Mouse (Mus musculus) liver, adult 2 months (tissue): ENCODE measurements around the gene Gm17364. TPM values are rescaled to one million over a fixed set of nuclear protein-coding genes. Genes with fewer than 3 reads are reported as not detected.

Experiments used
- DNase-seq: peaks from one replicate; pipeline ENCODE4 v3.0.0-alpha.2; 2011; ENCODE audit warnings: low read depth, low spot score; ENCODE audit errors: extremely low read depth
- H3K27ac ChIP-seq: fragments of 200-500 bp; replicated peaks from 2 replicates; pipeline ENCODE4 v1.5.1; 2012; ENCODE audit warnings: low read depth, mild to moderate bottlenecking, control low read depth, inconsistent platforms, low read length; ENCODE audit not compliant: insufficient read depth
- H3K27me3 ChIP-seq: fragments of 200-500 bp; 2 replicates; pipeline ENCODE4 v1.6.1; 2012; ENCODE audit warnings: mild to moderate bottlenecking, moderate library complexity, low read length, inconsistent platforms; ENCODE audit not compliant: control insufficient read depth, insufficient read depth
- H3K36me3 ChIP-seq: fragments of 200-500 bp; 2 replicates; pipeline ENCODE4 v1.6.1; 2012; ENCODE audit warnings: low read length, inconsistent platforms; ENCODE audit not compliant: control insufficient read depth, insufficient read depth
- H3K4me1 ChIP-seq: fragments of 200-500 bp; 2 replicates; pipeline ENCODE4 v1.6.1; 2011; ENCODE audit warnings: low read length; ENCODE audit not compliant: control insufficient read depth, insufficient read depth
- H3K4me3 ChIP-seq: fragments of 200-500 bp; 2 replicates; pipeline ENCODE4 v1.5.1; 2011; ENCODE audit warnings: low read depth, mild to moderate bottlenecking, control low read depth, low read length, moderate library complexity; ENCODE audit not compliant: insufficient read depth
- H3K79me2 ChIP-seq: fragments of 200-500 bp; 2 replicates; pipeline ENCODE4 v1.6.1; 2012; ENCODE audit warnings: inconsistent platforms, mild to moderate bottlenecking, low read length, moderate library complexity; ENCODE audit not compliant: control insufficient read depth, insufficient read depth
- H3K9ac ChIP-seq: fragments of 200-500 bp; 2 replicates; pipeline ENCODE4 v1.6.1; 2012; ENCODE audit warnings: low read depth, mild to moderate bottlenecking, control low read depth, inconsistent platforms, low read length
- CTCF ChIP-seq: fragments of 200-500 bp; IDR thresholded peaks from 2 replicates; pipeline ENCODE4 v1.5.1; 2011; ENCODE audit warnings: low read depth, low read length, control low read depth
- POLR2A ChIP-seq: fragments of 200-500 bp; IDR thresholded peaks from 2 replicates; pipeline ENCODE4 v1.6.1; 2011; ENCODE audit warnings: low read length, control low read depth; ENCODE audit not compliant: insufficient read depth; ENCODE audit errors: extremely low read depth
- whole genome bisulfite sequencing: fragments of 180-500 bp; shearing (Covaris S2); methylation state at CpG from one replicate; pipeline ENCODE4 v1.1.7; 2018; 5-methylcytosine and 5-hydroxymethylcytosine counted together
- polyA plus RNA-seq: library from polyadenylated mRNA; depleted of rRNA; stranded (reverse); fragments of >200 nt; gene quantifications from 2 replicates; pipeline ENCODE4 v1.2.3, GENCODE M21; 2012
- total RNA-seq: library from RNA; depleted of rRNA; stranded (reverse); fragments of >200 nt; gene quantifications from 2 replicates; pipeline ENCODE4 v1.2.3, GENCODE M21; 2014

The Gm17364 gene
- total and polyA plus RNA-seq, 2 experiments = not detected

GRCm38 (mm10) chr13:41298533-41298932, 24.8 kb upstream of the Gm17364 start:
- no peaks in the 10 kb centered on the region; the same call in 1 of the 2 replicates for H3K4me1 ChIP-seq
- TF ChIP-seq CTCF (peak; percentile 6; the same call in 1 of the 2 replicates), POLR2A (no peak)
- DNase-seq = no peak
- no peak overlapping the region for H3K9ac ChIP-seq
- no peaks in the 10 kb centered on the region for H3K27me3 ChIP-seq
- no peak overlapping the region for H3K27ac ChIP-seq
- 31% methylated on average over 2 of the region's 2 CpGs for WGBS
- no peak overlapping the region for H3K4me3 ChIP-seq
- no peaks in the 10 kb centered on the region for H3K79me2 ChIP-seq
- H3K36me3 ChIP-seq = no peaks in the 10 kb centered on the region

GRCm38 (mm10) chr13:41296396-41296795, 22.6 kb upstream of the Gm17364 start:
- TF ChIP-seq CTCF = no peak
- no peak for TF ChIP-seq POLR2A
- H3K79me2 ChIP-seq = no peaks in the 10 kb centered on the region
- H3K27ac ChIP-seq = no peak overlapping the region
- no peaks in the 10 kb centered on the region for H3K36me3 ChIP-seq
- H3K4me1 ChIP-seq = no peaks in the 10 kb centered on the region; the same call in 1 of the 2 replicates
- no peak overlapping the region for H3K4me3 ChIP-seq
- no peaks in the 10 kb centered on the region for H3K27me3 ChIP-seq
- WGBS = 84% methylated on average over 10 of the region's 10 CpGs
- no peak overlapping the region for H3K9ac ChIP-seq
- no peak for DNase-seq

- no peak overlapping the region for H3K27ac ChIP-seq
- no peaks in the 10 kb centered on the region for H3K79me2 ChIP-seq
- no peaks in the 10 kb centered on the region for H3K36me3 ChIP-seq
- no peak overlapping the region for H3K9ac ChIP-seq
- DNase-seq = no peak
- TF ChIP-seq POLR2A (no peak), CTCF (no peak)
- H3K4me3 ChIP-seq = no peak overlapping the region
- H3K27me3 ChIP-seq = no peaks in the 10 kb centered on the region
- H3K4me1 ChIP-seq = no peaks in the 10 kb centered on the region; the same call in 1 of the 2 replicates
- 68% methylated on average over 6 of the region's 6 CpGs for WGBS
Measured at GRCm38 (mm10) chr13:41295886-41296285, 22.1 kb upstream of the Gm17364 start.

GRCm38 (mm10) chr13:41293595-41293994, 19.8 kb upstream of the Gm17364 start:
- 89% methylated on average over 5 of the region's 5 CpGs for WGBS
- H3K79me2 ChIP-seq = no peaks in the 10 kb centered on the region

GRCm38 (mm10) chr13:41291466-41291974, 17.7 kb upstream of the Gm17364 start:
- no peaks in the 10 kb centered on the region for H3K27me3 ChIP-seq
- TF ChIP-seq POLR2A = no peak
- no peak for TF ChIP-seq CTCF
- H3K4me1 ChIP-seq = no peaks in the 10 kb centered on the region; the same call in 1 of the 2 replicates
- H3K36me3 ChIP-seq = no peaks in the 10 kb centered on the region
- H3K4me3 ChIP-seq = no peak overlapping the region
- no peaks in the 10 kb centered on the region for H3K79me2 ChIP-seq
- no peak overlapping the region for H3K27ac ChIP-seq
- 89% methylated on average over 4 of the region's 4 CpGs for WGBS
- H3K9ac ChIP-seq = no peak overlapping the region
- DNase-seq = no peak

More at GRCm38 (mm10) chr13:41293595-41293994, 19.8 kb upstream of the Gm17364 start:
- TF ChIP-seq CTCF = no peak
- no peak for TF ChIP-seq POLR2A
- no peak for DNase-seq
- Histone ChIP-seq H3K4me3 (no peak overlapping the region), H3K27ac (no peak overlapping the region), H3K9ac (no peak overlapping the region), H3K36me3 (no peaks in the 10 kb centered on the region), H3K27me3 (no peaks in the 10 kb centered on the region), H3K4me1 (no peaks in the 10 kb centered on the region)

- H3K79me2 ChIP-seq = no peaks in the 10 kb centered on the region
- 44% methylated on average over 3 of the region's 3 CpGs for WGBS
- H3K27me3 ChIP-seq = no peaks in the 10 kb centered on the region
Measured at GRCm38 (mm10) chr13:41286285-41286684, 12.5 kb upstream of the Gm17364 start.

More at GRCm38 (mm10) chr13:41286285-41286684, 12.5 kb upstream of the Gm17364 start:
- DNase-seq = no peak
- no peaks in the 10 kb centered on the region for H3K36me3 ChIP-seq
- no peak overlapping the region for H3K9ac ChIP-seq
- no peak overlapping the region for H3K27ac ChIP-seq
- no peaks in the 10 kb centered on the region; the same call in 1 of the 2 replicates for H3K4me1 ChIP-seq
- TF ChIP-seq POLR2A (no peak), CTCF (no peak)
- H3K4me3 ChIP-seq = no peak overlapping the region
